Mouse (Mus musculus): ENCODE measurements around the gene Arhgef2. TPM values are rescaled to one million over a fixed set of nuclear protein-coding genes. Genes with fewer than 3 reads are reported as not detected.

Gene Arhgef2
- total RNA-seq, 2 experiments from 2014 or later, result 250 to 265 TPM

GRCm38 (mm10) chr3:88684236-88684979 lies 78.6 kb downstream of the Arhgef2 start:
- no peak for DNase-seq

GRCm38 (mm10) chr3:88684980-88685941 lies 79.5 kb downstream of the Arhgef2 start, which contains the start of gene Khdc4:
Gene Khdc4, plus strand, starts transcription at chr3:88685803.
- DNase-seq, result peak; percentile 97 to 98

DNA sequence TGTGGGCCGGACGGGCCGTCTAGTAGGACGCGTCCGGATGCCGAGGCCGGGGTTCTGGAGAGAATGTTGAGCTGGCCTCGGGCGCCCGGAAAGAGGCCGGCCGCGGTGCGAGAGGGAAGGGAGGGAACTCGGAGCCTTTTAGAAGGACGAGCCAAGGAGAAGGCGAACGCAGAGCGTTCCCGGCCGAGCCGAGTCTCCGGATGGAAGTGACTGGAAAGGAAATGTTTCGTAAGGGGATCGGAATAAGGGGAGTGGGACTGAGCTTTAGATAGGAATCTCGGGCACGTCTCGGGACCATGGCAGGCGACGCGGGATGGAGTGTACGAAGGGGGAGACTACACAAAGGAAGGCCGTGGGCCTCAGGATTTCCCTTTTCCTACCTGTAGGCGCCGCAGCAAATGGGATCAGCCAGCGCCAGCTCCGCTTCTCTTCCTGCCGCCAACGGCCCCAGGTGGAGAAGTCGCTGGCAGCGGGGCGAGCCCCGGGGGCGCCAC lies 80.2 kb downstream of the Arhgef2 start:
- DNase-seq, result no peak

DNA sequence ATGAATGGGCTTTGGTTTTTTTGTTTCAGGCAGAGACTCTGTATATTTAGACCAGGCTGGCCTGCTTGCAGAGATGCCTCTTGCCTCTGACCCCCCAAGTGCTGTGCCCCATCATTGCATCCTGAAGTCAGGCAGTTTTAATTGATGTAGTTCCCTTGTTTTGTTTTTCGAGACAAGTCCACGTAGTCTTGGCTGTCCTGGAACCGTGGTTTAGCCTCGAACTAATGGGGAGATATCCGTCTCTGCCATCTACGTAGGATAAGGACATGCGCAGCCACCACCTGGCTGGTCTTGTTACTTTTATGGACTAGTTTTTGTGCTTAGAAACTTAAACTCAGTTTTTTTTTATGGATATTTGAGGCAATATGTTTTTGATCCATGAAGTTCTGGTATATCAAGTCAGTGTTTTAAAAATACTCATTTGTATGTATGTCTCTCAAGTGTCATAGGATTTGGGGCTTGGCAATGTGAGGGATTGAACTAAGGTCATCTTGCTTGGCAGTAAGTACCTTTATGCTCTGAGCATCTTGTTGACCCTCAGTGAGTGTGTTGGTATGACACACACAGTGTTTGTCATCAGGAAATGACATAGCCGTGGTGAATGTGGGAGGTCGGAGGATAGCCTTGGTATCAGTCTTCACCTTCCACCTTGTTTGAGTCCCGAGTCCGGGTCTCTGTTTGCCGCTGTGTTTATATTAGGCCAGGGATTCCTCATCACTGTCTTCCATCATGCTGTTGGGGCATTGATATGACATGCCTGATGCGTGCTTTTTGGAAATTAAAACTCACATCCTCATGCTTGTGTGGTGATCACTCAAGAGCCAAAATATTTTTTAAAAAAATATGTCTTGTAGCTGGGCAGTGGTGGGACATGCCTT lies 81.2 kb downstream of the Arhgef2 start:
- no peak for DNase-seq

GRCm38 (mm10) chr3:88689079-88689478 lies 83.3 kb downstream of the Arhgef2 start:
- no peak for DNase-seq

GRCm38 (mm10) chr3:88695545-88695944 lies 89.8 kb downstream of the Arhgef2 start:
- DNase-seq, result no peak

Other genes starting within 250 kb of the Arhgef2 start
- gene Paqr6, start 241.4 kb upstream of the Arhgef2 start, total RNA-seq (2021), result 10 to 100 TPM; 13.6 to 14.2 TPM
- under 1 TPM in 1 of 2 experiments, not detected in 1; 0.63 TPM for gene Bglap3, start 233.2 kb upstream of the Arhgef2 start, total RNA-seq (2021)
- gene Bglap2, start 227.3 kb upstream of the Arhgef2 start, total RNA-seq (2021), result not detected
- gene Bglap, start 221.5 kb upstream of the Arhgef2 start, total RNA-seq (2021), result not detected
- gene Pmf1, start 195.6 kb upstream of the Arhgef2 start, total RNA-seq (2021), result 1 to 10 TPM; 5.3 to 6.3 TPM
- 10 to 100 TPM; 68.6 to 69.1 TPM for gene Slc25a44, start 180.8 kb upstream of the Arhgef2 start, total RNA-seq (2021)
- 10 to 100 TPM; 34.1 to 36.8 TPM for gene Sema4a, start 144.8 kb upstream of the Arhgef2 start, total RNA-seq (2021)
- gene Lmna, start 96.0 kb upstream of the Arhgef2 start, total RNA-seq (2021), result 10 to 100 TPM; 32.6 to 34.3 TPM
- gene Mex3a, start 73.6 kb upstream of the Arhgef2 start, total RNA-seq (2021), result 1 to 10 TPM; 4.0 to 4.4 TPM
- under 1 TPM in 1 of 2 experiments, not detected in 1; 0.63 TPM for gene Rab25, start 57.7 kb upstream of the Arhgef2 start, total RNA-seq (2021)
- gene Lamtor2, start 52.9 kb upstream of the Arhgef2 start, total RNA-seq (2021), result 100 to 1,000 TPM in 1 of 2 experiments, 10 to 100 TPM in 1; 91.0 to 111 TPM
- gene Ubqln4, start 52.2 kb upstream of the Arhgef2 start, total RNA-seq (2021), result 100 to 1,000 TPM; 109 to 111 TPM
- gene Ssr2, start 30.1 kb upstream of the Arhgef2 start, total RNA-seq (2021), result 10 to 100 TPM; 97.1 to 98.9 TPM
- gene Rxfp4, start 47.2 kb downstream of the Arhgef2 start, total RNA-seq (2021), result not detected
- gene Khdc4, start 79.8 kb downstream of the Arhgef2 start, total RNA-seq (2021), result 10 to 100 TPM; 49.1 to 61.1 TPM
- 10 to 100 TPM; 44.4 to 50.3 TPM for gene Rit1, start 110.9 kb downstream of the Arhgef2 start, total RNA-seq (2021)
- 100 to 1,000 TPM; 483 to 524 TPM for gene Syt11, start 169.2 kb downstream of the Arhgef2 start, total RNA-seq (2021)
- gene Gon4l, start 229.3 kb downstream of the Arhgef2 start, total RNA-seq (2021), result 10 to 100 TPM; 46.2 to 46.4 TPM

Data from layer of hippocampus, postnatal 36 days (tissue).